Comparison of ENCODE assay signal across 20 mouse cellular contexts in genomic region chr17:31986915-31987314, GRCm38 (mm10). TPM values are rescaled to one million over a fixed set of nuclear protein-coding genes. Genes with fewer than 3 reads are reported as not detected.
"Had no signal": no experiment of that assay in that cellular context is flagged by ENCODE, and none has a peak within 500 bp of the region (broad histone marks: within the 10 kb centered on the region; RNA-seq: fewer than 3 reads in every experiment).

No protein-coding gene starts in this region.

- H3K36me3 ChIP-seq: liver, embryonic 13.5 days; liver, embryonic 15.5 days; midbrain, embryonic 13.5 days; midbrain, embryonic 15.5 days; neural tube, embryonic 12.5 days had no signal

- H3K9me3 ChIP-seq: liver, embryonic 13.5 days; liver, embryonic 15.5 days; megakaryocyte, embryonic 14.5 days; midbrain, embryonic 13.5 days; midbrain, embryonic 15.5 days; neural tube, embryonic 12.5 days had no signal

- H3K27me3 ChIP-seq: liver, embryonic 13.5 days; liver, embryonic 15.5 days; midbrain, embryonic 13.5 days; midbrain, embryonic 15.5 days; neural tube, embryonic 12.5 days had no signal

- H3K27ac ChIP-seq: liver, embryonic 13.5 days; liver, embryonic 15.5 days; macrophage; midbrain, embryonic 13.5 days; midbrain, embryonic 15.5 days; neural tube, embryonic 12.5 days had no signal

- H3K4me1 ChIP-seq: midbrain, embryonic 13.5 days; midbrain, embryonic 15.5 days; neural tube, embryonic 12.5 days had no signal

- H3K9ac ChIP-seq: liver, embryonic 13.5 days; liver, embryonic 15.5 days; liver, postnatal 0 days; midbrain, embryonic 13.5 days; midbrain, embryonic 15.5 days; neural tube, embryonic 12.5 days had no signal

- DNase-seq: liver, embryonic 13.5 days; liver, postnatal 0 days; lung, postnatal 10 days; right cerebral cortex, postnatal 25 days; right cerebral cortex, postnatal 4 days; spleen, adult 18-20 months; thymus, adult 18-20 months; thymus, postnatal 14 days; thymus, postnatal 36 days had no signal

- H3K4me3 ChIP-seq: liver, embryonic 13.5 days; liver, embryonic 15.5 days; megakaryocyte, embryonic 14.5 days; midbrain, embryonic 13.5 days; midbrain, embryonic 15.5 days; neural tube, embryonic 12.5 days had no signal

- ATAC-seq: liver, postnatal 0 days; midbrain, embryonic 13.5 days; midbrain, embryonic 15.5 days had no signal

- H3K4me2 ChIP-seq: liver, embryonic 11.5 days; liver, embryonic 13.5 days; liver, embryonic 15.5 days; midbrain, embryonic 11.5 days; midbrain, embryonic 13.5 days; midbrain, embryonic 15.5 days; neural tube, embryonic 12.5 days had no signal

RNA-seq across cellular contexts. Expression of gene Hsf2bp, which starts 49.2 kb away (rescaled TPM):
- total RNA-seq: megakaryocyte progenitor cell, adult 5-6 weeks; monocyte, adult 5-6 weeks; neutrophil, adult 5-6 weeks had no signal
- polyA plus RNA-seq: macrophage had no signal
